Mouse (Mus musculus): Measurements from ENCODE around the gene Proser2. TPM values are rescaled to one million over a fixed set of nuclear protein-coding genes. Genes with fewer than 3 reads are reported as not detected.

Gene Proser2
- polyA plus RNA-seq, 1 experiment from 2014 or later = 10.6 TPM

DNA sequence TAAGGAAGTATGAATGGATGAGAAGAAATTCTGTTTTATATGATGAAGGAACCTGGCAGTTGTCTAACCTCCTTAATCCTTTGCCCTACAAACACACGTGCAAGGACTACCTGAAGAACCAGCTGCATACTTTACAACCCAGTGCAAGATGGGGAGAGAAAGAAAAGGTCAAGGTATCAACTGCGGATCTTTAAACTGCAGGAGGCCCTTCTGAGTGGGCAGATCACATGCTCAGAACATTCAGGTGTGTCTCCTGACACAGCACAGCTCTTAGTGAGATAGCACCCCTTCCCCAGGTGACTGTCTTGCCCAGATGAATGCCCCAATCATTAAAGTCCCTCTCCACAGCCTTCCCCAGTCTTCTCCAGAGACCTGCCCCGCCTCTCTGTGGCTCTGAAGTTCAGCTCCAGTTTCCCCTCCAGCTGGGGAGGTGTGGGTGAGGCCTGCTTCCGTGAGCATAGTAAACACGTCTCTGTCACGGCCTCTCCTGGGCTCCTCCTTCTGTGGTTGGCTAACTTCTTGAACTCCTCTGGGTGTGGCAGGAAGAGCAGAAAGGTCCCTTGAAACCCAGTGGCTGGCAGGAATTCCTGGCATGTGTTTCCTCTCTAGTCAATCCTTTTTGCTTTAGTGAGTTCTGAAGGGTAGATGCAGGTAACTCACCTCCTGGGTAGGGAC lies 32.5 kb upstream of the Proser2 start:
- Histone ChIP-seq H3K9ac (ENCODE audit: low read depth, low read length) (no peak overlapping the region), H3K9me3 (ENCODE audit: control insufficient read depth, low read length) (no peaks in the 10 kb centered on the region), H3K36me3 (ENCODE audit: control insufficient read depth, insufficient read depth, low read length) (no peaks in the 10 kb centered on the region), H3K4me2 (ENCODE audit: low read length) (no peak overlapping the region), H3K27ac (ENCODE audit: low read depth, low read length) (no peak overlapping the region), H3K4me3 (ENCODE audit: low read length) (no peak overlapping the region), H3K27me3 (replicated peaks; ENCODE audit: control insufficient read depth, insufficient read depth, low read length) (no peaks in the 10 kb centered on the region), H3K4me1 (ENCODE audit: control insufficient read depth, insufficient read depth, low read depth, low read length) (no peaks in the 10 kb centered on the region)
- no peak for ATAC-seq
- WGBS = 64% methylated on average over 6 of the region's 6 CpGs

DNA sequence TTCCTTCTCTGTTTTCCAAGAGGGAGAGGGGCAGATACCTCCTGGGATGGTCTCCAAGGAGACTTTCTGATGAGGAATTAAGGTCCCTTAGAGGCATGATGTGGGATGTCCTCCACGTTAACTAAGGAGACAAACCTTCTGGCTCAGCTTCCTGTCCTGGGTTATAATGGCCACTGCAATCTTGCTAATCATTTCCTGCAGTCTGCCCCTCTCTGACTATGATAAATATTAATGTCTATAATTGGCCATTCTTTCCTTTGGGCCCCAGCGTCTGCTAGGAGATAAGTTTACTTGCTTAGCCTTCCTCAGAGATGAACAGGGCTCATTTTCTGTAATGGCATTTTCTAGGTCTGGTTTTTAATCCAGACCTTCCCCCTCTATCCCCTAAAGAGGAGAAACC lies 29.7 kb upstream of the Proser2 start:
- Histone ChIP-seq H3K27me3 (replicated peaks; ENCODE audit: control insufficient read depth, insufficient read depth, low read length) (no peaks in the 10 kb centered on the region), H3K4me3 (ENCODE audit: low read length) (no peak overlapping the region), H3K27ac (ENCODE audit: low read depth, low read length) (no peak overlapping the region), H3K4me1 (ENCODE audit: control insufficient read depth, insufficient read depth, low read depth, low read length) (no peaks in the 10 kb centered on the region), H3K9ac (ENCODE audit: low read depth, low read length) (no peak overlapping the region), H3K9me3 (ENCODE audit: control insufficient read depth, low read length) (no peaks in the 10 kb centered on the region), H3K4me2 (ENCODE audit: low read length) (no peak overlapping the region), H3K36me3 (ENCODE audit: control insufficient read depth, insufficient read depth, low read length) (no peaks in the 10 kb centered on the region)
- 56% methylated on average over 2 of the region's 2 CpGs for WGBS
- no peak for ATAC-seq

DNA sequence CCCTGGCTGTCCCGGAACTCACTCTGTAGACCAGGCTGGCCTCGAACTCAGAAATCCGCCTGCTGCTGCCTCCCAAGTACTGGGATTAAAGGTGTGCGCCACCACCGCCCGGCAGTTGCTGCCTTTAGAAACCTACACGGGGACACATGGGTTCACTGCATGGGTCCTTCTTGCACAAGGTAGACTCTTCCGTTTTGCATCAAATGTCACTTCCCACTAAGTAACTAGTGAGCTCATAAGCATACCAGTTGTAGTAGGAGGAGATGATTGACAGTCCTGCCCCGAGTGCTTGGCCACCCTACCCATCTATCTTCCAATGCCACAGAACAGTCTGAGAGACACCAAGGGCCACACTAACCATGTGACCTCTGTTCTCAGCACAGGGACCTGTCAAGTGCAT lies 29.2 kb upstream of the Proser2 start:
- ATAC-seq = no peak
- no peaks in the 10 kb centered on the region for H3K4me1 ChIP-seq (ENCODE audit: control insufficient read depth, insufficient read depth, low read depth, low read length)
- no peaks in the 10 kb centered on the region for H3K27me3 ChIP-seq (replicated peaks; ENCODE audit: control insufficient read depth, insufficient read depth, low read length)
- H3K9me3 ChIP-seq (ENCODE audit: control insufficient read depth, low read length) = no peaks in the 10 kb centered on the region
- no peak overlapping the region for H3K4me3 ChIP-seq (ENCODE audit: low read length)
- no peaks in the 10 kb centered on the region for H3K36me3 ChIP-seq (ENCODE audit: control insufficient read depth, insufficient read depth, low read length)
- H3K4me2 ChIP-seq (ENCODE audit: low read length) = no peak overlapping the region
- H3K9ac ChIP-seq (ENCODE audit: low read depth, low read length) = no peak overlapping the region
- WGBS = 91% methylated on average over 9 of the region's 9 CpGs
- no peak overlapping the region for H3K27ac ChIP-seq (ENCODE audit: low read depth, low read length)

DNA sequence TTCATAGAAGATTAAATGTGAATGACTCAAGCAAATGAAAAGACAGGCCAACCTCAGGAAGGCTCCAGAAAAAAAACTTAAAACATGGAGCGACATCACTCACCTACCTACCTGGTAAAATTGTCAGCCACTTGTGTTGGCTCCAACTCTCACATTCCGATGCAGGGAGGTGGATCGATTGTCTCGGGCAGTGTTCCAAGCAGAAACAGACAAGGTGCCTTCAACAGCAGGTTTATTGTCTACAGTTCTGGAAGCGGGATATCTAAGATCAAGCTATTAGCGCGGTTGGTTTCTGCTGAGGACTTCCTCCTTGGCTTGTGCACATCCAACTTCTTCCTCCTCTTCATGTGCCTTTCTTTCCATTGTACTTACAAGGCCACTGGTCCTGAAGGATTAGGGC lies 27.6 kb upstream of the Proser2 start:
- Histone ChIP-seq H3K36me3 (ENCODE audit: control insufficient read depth, insufficient read depth, low read length) (no peaks in the 10 kb centered on the region), H3K9me3 (ENCODE audit: control insufficient read depth, low read length) (no peaks in the 10 kb centered on the region), H3K4me1 (ENCODE audit: control insufficient read depth, insufficient read depth, low read depth, low read length) (no peaks in the 10 kb centered on the region), H3K4me3 (ENCODE audit: low read length) (no peak overlapping the region), H3K4me2 (ENCODE audit: low read length) (no peak overlapping the region), H3K27ac (ENCODE audit: low read depth, low read length) (no peak overlapping the region), H3K27me3 (replicated peaks; ENCODE audit: control insufficient read depth, insufficient read depth, low read length) (no peaks in the 10 kb centered on the region), H3K9ac (ENCODE audit: low read depth, low read length) (no peak overlapping the region)
- 96% methylated on average over 7 of the region's 7 CpGs for WGBS
- no peak for ATAC-seq

DNA sequence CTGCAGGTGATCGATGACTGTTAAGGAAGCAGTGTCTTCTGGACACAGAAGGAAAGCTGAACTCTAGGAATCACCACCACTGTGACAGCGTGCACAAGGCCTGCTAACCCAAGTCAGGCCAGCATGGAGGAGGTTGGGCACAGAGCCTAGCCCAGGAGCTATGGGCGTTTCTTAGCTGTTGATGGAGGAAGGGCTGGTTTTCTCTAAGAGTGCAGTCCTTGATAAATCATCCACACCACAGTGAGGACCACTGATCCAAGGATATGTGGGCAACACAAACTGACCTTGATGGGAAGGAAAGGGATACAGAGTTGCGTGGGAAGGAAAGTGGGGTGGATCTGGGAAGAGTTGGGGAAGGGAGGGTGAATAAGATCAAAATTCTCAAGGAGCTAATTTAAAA lies 27.2 kb upstream of the Proser2 start:
- no peak overlapping the region for H3K27ac ChIP-seq (ENCODE audit: low read depth, low read length)
- no peaks in the 10 kb centered on the region for H3K27me3 ChIP-seq (replicated peaks; ENCODE audit: control insufficient read depth, insufficient read depth, low read length)
- H3K4me2 ChIP-seq (ENCODE audit: low read length) = no peak overlapping the region
- H3K36me3 ChIP-seq (ENCODE audit: control insufficient read depth, insufficient read depth, low read length) = no peaks in the 10 kb centered on the region
- no peaks in the 10 kb centered on the region for H3K4me1 ChIP-seq (ENCODE audit: control insufficient read depth, insufficient read depth, low read depth, low read length)
- no peak overlapping the region for H3K9ac ChIP-seq (ENCODE audit: low read depth, low read length)
- H3K9me3 ChIP-seq (ENCODE audit: control insufficient read depth, low read length) = no peaks in the 10 kb centered on the region
- no peak overlapping the region for H3K4me3 ChIP-seq (ENCODE audit: low read length)
- no peak for ATAC-seq
- WGBS = 87% methylated on average over 4 of the region's 4 CpGs

DNA sequence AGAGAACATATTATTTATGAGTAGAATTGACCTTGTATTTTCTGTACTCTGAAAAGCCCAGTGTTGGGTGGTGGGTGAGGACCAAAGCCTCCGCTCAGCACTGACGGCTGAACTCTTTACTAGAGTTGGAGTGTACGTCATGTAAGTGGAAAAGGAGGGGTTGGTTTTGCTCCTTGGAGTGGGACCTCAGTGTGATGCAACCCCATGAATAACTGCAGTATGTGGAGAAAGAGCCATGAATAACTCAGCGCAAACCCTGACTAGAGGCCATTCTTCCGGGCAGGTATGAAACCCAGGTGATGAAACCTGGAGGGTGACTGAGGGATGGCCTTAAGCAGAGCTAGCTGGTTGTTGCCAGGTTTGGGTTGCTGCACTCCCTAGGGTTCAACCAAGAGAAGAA lies 19.8 kb upstream of the Proser2 start:
- H3K4me2 ChIP-seq (ENCODE audit: low read length) = no peak overlapping the region
- 96% methylated on average over 5 of the region's 5 CpGs for WGBS
- no peak overlapping the region for H3K27ac ChIP-seq (ENCODE audit: low read depth, low read length)
- H3K27me3 ChIP-seq (replicated peaks; ENCODE audit: control insufficient read depth, insufficient read depth, low read length) = no peaks in the 10 kb centered on the region
- no peak for ATAC-seq
- no peak overlapping the region for H3K9ac ChIP-seq (ENCODE audit: low read depth, low read length)
- no peak overlapping the region for H3K4me3 ChIP-seq (ENCODE audit: low read length)
- H3K4me1 ChIP-seq (ENCODE audit: control insufficient read depth, insufficient read depth, low read depth, low read length) = no peaks in the 10 kb centered on the region
- H3K36me3 ChIP-seq (ENCODE audit: control insufficient read depth, insufficient read depth, low read length) = no peaks in the 10 kb centered on the region
- H3K9me3 ChIP-seq (ENCODE audit: control insufficient read depth, low read length) = no peaks in the 10 kb centered on the region

DNA sequence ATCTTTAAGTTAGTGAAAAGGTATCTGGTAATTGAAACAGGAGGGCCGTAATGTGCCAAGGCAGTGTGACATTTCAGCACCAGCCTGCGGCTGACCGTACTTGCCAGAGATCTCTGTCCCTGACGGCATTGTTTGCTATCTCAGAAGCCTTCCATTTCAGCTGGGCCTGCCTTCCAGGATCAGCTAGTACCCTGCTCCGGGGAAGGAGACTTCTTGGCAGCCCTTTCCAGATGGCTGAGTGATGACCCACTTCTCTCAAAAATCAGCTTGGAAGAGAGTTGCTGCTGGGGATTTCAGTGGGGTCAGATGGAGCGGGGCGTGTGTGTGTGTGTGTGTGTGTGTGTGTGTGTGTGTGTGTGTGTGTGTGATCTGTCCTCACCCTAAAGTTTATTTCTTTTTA lies 16.9 kb upstream of the Proser2 start:
- H3K36me3 ChIP-seq (ENCODE audit: control insufficient read depth, insufficient read depth, low read length) = no peaks in the 10 kb centered on the region
- ATAC-seq = no peak
- H3K4me1 ChIP-seq (ENCODE audit: control insufficient read depth, insufficient read depth, low read depth, low read length) = no peaks in the 10 kb centered on the region
- H3K9me3 ChIP-seq (ENCODE audit: control insufficient read depth, low read length) = no peaks in the 10 kb centered on the region
- 82% methylated on average over 7 of the region's 7 CpGs for WGBS
- H3K27ac ChIP-seq (ENCODE audit: low read depth, low read length) = no peak overlapping the region
- no peak overlapping the region for H3K4me3 ChIP-seq (ENCODE audit: low read length)
- no peak overlapping the region for H3K9ac ChIP-seq (ENCODE audit: low read depth, low read length)
- no peak overlapping the region for H3K4me2 ChIP-seq (ENCODE audit: low read length)
- H3K27me3 ChIP-seq (replicated peaks; ENCODE audit: control insufficient read depth, insufficient read depth, low read length) = no peaks in the 10 kb centered on the region

DNA sequence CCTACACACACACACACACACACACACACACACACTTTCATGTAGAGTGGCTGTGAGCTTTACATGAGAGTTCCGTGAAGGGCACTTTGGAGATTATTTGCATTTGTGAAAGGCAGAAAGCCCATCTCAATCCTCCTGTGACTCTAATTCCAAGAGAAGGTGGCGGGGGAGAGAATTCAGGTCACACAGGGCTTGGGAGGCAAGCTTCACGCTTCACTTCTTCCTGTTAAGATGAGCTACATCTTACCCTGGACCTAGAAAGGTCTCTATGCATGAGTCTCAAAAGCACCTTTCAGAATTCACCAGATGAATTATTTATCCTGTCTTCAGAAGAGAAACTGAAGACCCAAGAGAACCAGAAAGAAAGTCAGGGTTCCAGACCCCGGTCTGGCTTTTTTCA lies 16.2 kb upstream of the Proser2 start:
- no peak overlapping the region for H3K4me3 ChIP-seq (ENCODE audit: low read length)
- H3K4me2 ChIP-seq (ENCODE audit: low read length) = no peak overlapping the region
- no peaks in the 10 kb centered on the region for H3K36me3 ChIP-seq (ENCODE audit: control insufficient read depth, insufficient read depth, low read length)
- ATAC-seq = no peak
- H3K4me1 ChIP-seq (ENCODE audit: control insufficient read depth, insufficient read depth, low read depth, low read length) = no peaks in the 10 kb centered on the region
- H3K27me3 ChIP-seq (replicated peaks; ENCODE audit: control insufficient read depth, insufficient read depth, low read length) = no peaks in the 10 kb centered on the region
- H3K27ac ChIP-seq (ENCODE audit: low read depth, low read length) = no peak overlapping the region
- WGBS = 85% methylated on average over 4 of the region's 4 CpGs
- no peak overlapping the region for H3K9ac ChIP-seq (ENCODE audit: low read depth, low read length)
- no peaks in the 10 kb centered on the region for H3K9me3 ChIP-seq (ENCODE audit: control insufficient read depth, low read length)

DNA sequence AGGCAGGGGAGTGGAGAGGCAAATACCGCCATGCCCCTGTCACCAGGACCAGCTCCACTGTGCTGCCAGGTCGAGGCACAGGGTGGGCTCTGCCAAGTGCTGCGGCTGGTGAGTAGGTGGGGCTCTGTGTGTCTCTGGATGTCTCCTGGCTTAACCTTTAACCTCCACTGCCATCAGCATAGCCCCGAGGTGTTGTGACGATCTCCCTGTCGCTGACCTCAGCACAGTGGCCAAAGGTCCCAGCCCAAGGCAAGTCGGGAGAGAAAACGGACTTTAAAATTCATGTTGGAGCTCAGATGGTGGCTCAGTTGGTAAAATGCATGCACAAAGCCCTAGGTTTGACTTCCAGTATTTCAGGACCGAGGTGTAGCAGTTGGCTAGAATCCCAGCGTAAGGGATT lies 15.6 kb upstream of the Proser2 start:
- no peak overlapping the region for H3K9ac ChIP-seq (ENCODE audit: low read depth, low read length)
- H3K9me3 ChIP-seq (ENCODE audit: control insufficient read depth, low read length) = no peaks in the 10 kb centered on the region
- no peak overlapping the region for H3K27ac ChIP-seq (ENCODE audit: low read depth, low read length)
- ATAC-seq = no peak
- H3K36me3 ChIP-seq (ENCODE audit: control insufficient read depth, insufficient read depth, low read length) = no peaks in the 10 kb centered on the region
- H3K4me2 ChIP-seq (ENCODE audit: low read length) = no peak overlapping the region
- no peaks in the 10 kb centered on the region for H3K4me1 ChIP-seq (ENCODE audit: control insufficient read depth, insufficient read depth, low read depth, low read length)
- H3K4me3 ChIP-seq (ENCODE audit: low read length) = no peak overlapping the region
- WGBS = 81% methylated on average over 10 of the region's 10 CpGs
- H3K27me3 ChIP-seq (replicated peaks; ENCODE audit: control insufficient read depth, insufficient read depth, low read length) = no peaks in the 10 kb centered on the region

Measured in hindbrain, embryonic 16.5 days (tissue).